Mouse (Mus musculus) CH12.LX (cell line): Measurements from ENCODE around the gene March10. TPM values are rescaled to one million over a fixed set of nuclear protein-coding genes. Genes with fewer than 3 reads are reported as not detected.

Source experiments
- DNase-seq: peaks from one replicate; pipeline ENCODE4 v3.0.0-alpha.2; 2013; ENCODE audit errors: extremely low read depth
- H3K27ac ChIP-seq: 2 replicates; pipeline ENCODE4 v1.5.1; 2012; ENCODE audit warnings: low read depth, mild to moderate bottlenecking, control low read depth, moderate library complexity; ENCODE audit not compliant: insufficient read depth
- H3K27me3 ChIP-seq: replicated peaks from 2 replicates; pipeline ENCODE3; 2012; ENCODE audit warnings: inconsistent platforms
- H3K36me3 ChIP-seq, 2 experiments: replicated peaks in 1 of 2; 2 replicates each; pipeline versions ENCODE3 to v1.6.1; 2012; ENCODE audit warnings: inconsistent platforms in 1 of 2, low read length in 1 of 2, mild to moderate bottlenecking in 1 of 2, mixed read lengths in 1 of 2, moderate library complexity in 1 of 2; ENCODE audit not compliant: control insufficient read depth in 1 of 2, insufficient read depth in 1 of 2
- H3K4me1 ChIP-seq, 2 experiments: 2 replicates each; pipeline ENCODE4 v1.6.1; 2012; ENCODE audit warnings: inconsistent platforms in 1 of 2, moderate library complexity in 1 of 2; ENCODE audit not compliant: insufficient read depth in 2 of 2, control insufficient read depth in 1 of 2
- H3K4me2 ChIP-seq: 2 replicates; pipeline ENCODE4 v1.6.1; 2012; ENCODE audit warnings: low read depth, mild to moderate bottlenecking, control low read depth; ENCODE audit not compliant: poor library complexity, insufficient read depth, severe bottlenecking
- H3K4me3 ChIP-seq, 3 experiments: fragments of 150-350 bp in 1 of 3; sonication (generic) in 1 of 3; replicated peaks in 1 of 3; 2 replicates each; pipeline versions ENCODE3 to v1.5.1; 2011 to 2012; ENCODE audit warnings: low read depth in 2 of 3, low read length in 2 of 3, mild to moderate bottlenecking in 2 of 3, moderate library complexity in 2 of 3, control low read depth in 1 of 3, improper control_type of control experiment in 1 of 3, inconsistent platforms in 1 of 3, mixed read lengths in 1 of 3; ENCODE audit not compliant: poor library complexity in 1 of 3
- H3K79me2 ChIP-seq: replicated peaks from 2 replicates; pipeline ENCODE4 v1.6.1; 2012; ENCODE audit warnings: mild to moderate bottlenecking, moderate library complexity; ENCODE audit not compliant: control insufficient read depth, poor library complexity, insufficient read depth, severe bottlenecking; ENCODE audit errors: extremely low read depth
- H3K9ac ChIP-seq: 2 replicates; pipeline ENCODE4 v1.6.1; 2012; ENCODE audit warnings: low read depth, mild to moderate bottlenecking, control low read depth, moderate library complexity; ENCODE audit not compliant: insufficient read depth
- H3K9me3 ChIP-seq: replicated peaks from 2 replicates; pipeline ENCODE3; 2012; ENCODE audit warnings: low read length, inconsistent platforms, mixed read lengths
- BHLHE40 ChIP-seq: IDR thresholded peaks from 2 replicates; pipeline ENCODE4 v1.6.1; 2011; ENCODE audit warnings: mild to moderate bottlenecking, low read depth, low read length, improper control_type of control experiment
- CHD1 ChIP-seq: IDR thresholded peaks from 2 replicates; pipeline ENCODE4 v1.6.1; 2012; ENCODE audit warnings: low read depth, low read length, improper control_type of control experiment, inconsistent platforms
- E2F4 ChIP-seq: IDR thresholded peaks from 2 replicates; pipeline ENCODE4 v1.6.1; 2011; ENCODE audit warnings: low read depth, low read length, improper control_type of control experiment; ENCODE audit not compliant: insufficient replicate concordance
- ETS1 ChIP-seq: conservative IDR thresholded peaks from 2 replicates; pipeline ENCODE4 v1.6.1; 2012; ENCODE audit warnings: low read depth, mild to moderate bottlenecking, inconsistent platforms, low read length, improper control_type of control experiment, moderate library complexity
- JUN ChIP-seq: IDR thresholded peaks from 2 replicates; pipeline ENCODE4 v1.6.1; 2011; ENCODE audit warnings: low read depth, mild to moderate bottlenecking, low read length, improper control_type of control experiment, moderate library complexity; ENCODE audit not compliant: insufficient read depth
- JUND ChIP-seq: conservative IDR thresholded peaks from 2 replicates; pipeline ENCODE4 v1.6.1; 2011; ENCODE audit warnings: low read depth, low read length, improper control_type of control experiment
- MAFK ChIP-seq: IDR thresholded peaks from 2 replicates; pipeline ENCODE4 v1.6.1; 2011; ENCODE audit warnings: low read length, improper control_type of control experiment; ENCODE audit not compliant: insufficient replicate concordance
- MXI1 ChIP-seq: IDR thresholded peaks from 2 replicates; pipeline ENCODE4 v1.6.1; 2011; ENCODE audit warnings: mild to moderate bottlenecking, low read depth, low read length, improper control_type of control experiment
- MYC ChIP-seq: IDR thresholded peaks from 2 replicates; pipeline ENCODE4 v1.6.1; 2011; ENCODE audit warnings: low read depth, mild to moderate bottlenecking, improper control_type of control experiment, low read length
- NRF1 ChIP-seq: IDR thresholded peaks from 2 replicates; pipeline ENCODE4 v1.6.1; 2014; ENCODE audit warnings: low read depth, mild to moderate bottlenecking, inconsistent platforms, low read length, improper control_type of control experiment, moderate library complexity
- POLR2A ChIP-seq: IDR thresholded peaks from 2 replicates; pipeline ENCODE4 v1.6.1; 2011; ENCODE audit warnings: low read depth, mild to moderate bottlenecking, improper control_type of control experiment, low read length
- TBP ChIP-seq: conservative IDR thresholded peaks from 2 replicates; pipeline ENCODE4 v1.6.1; 2011; ENCODE audit warnings: low read depth, low read length, improper control_type of control experiment
- dilution Hi-C: fragments of 300-500 bp; cut with MboI; formaldehyde crosslinking; loops from 2 replicates; pipeline ENCODE4 v1.14.3; 2020; ENCODE audit warnings: low sequenced_read_pairs; ENCODE audit not compliant: extremely low pct_unique_long_range_greater_than_20kb, extremely low pct_ligation_motif_present
- in situ Hi-C: fragments of 300-500 bp; cut with MboI; formaldehyde crosslinking; loops from 3 replicates; pipeline ENCODE4 v1.14.3; 2019; ENCODE audit warnings: low sequenced_read_pairs, low pct_ligation_motif_present, low pct_unique_long_range_greater_than_20kb, mixed read lengths
- polyA plus RNA-seq: library from polyadenylated mRNA; unstranded; fragments of >175 nt; gene quantifications from 2 replicates; pipeline ENCODE4 v1.2.1, GENCODE M21; 2012; ENCODE audit warnings: low read depth; ENCODE audit not compliant: insufficient read length
- total RNA-seq, 2 experiments: library from RNA; depleted of rRNA; stranded (reverse); fragments of 300-350 nt in 1 of 2; fragments of >200 nt in 1 of 2; gene quantifications; 2 replicates each; pipeline ENCODE4 v1.2.3; 2012 to 2014

Gene March10
- total and polyA plus RNA-seq, 3 experiments, result not detected

DNA sequence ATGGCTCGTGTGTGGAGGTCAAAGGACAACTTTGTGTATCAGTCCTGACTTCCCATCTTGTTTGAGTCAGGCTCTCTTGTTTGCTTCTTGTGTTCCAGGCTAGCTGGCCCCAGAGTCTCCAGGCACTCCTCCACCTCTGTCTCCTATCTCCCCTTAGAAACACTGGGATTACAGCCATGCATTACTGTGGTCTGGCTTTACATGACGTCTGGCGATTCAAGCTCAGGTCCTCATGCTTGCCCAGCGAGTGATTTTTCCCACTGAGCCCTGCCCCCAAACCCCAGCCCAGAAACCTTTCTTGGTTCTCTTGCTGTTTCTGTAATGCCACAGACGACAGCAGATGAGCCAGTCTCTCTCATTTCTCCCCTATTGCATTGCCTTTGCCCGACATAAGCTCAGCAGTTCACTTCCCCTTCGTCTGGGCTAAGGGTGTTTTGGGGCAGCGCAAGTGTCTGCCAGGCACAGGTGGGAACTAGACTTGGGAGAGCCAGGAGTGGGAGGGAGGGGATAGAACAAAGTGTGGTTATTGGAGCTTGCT, 8.0 kb upstream of the March10 start:
- H3K36me3 ChIP-seq, result no peaks in the 10 kb centered on the region
- H3K79me2 ChIP-seq, result no peaks in the 10 kb centered on the region
- H3K9ac ChIP-seq, result no peak overlapping the region
- in situ Hi-C loops, result no loop called here
- peaks cover 5 to 31% of the 10 kb centered on the region in 2 experiments for H3K4me1 ChIP-seq
- no peak overlapping the region for H3K4me2 ChIP-seq
- H3K4me3 ChIP-seq, result no peak overlapping the region
- no peak overlapping the region for H3K27ac ChIP-seq
- no peak for TF ChIP-seq E2F4
- TF ChIP-seq JUN, result no peak
- TF ChIP-seq TBP, result no peak
- TF ChIP-seq, all 38 proteins: peak for 0
- DNase-seq, result no peak
- H3K27me3 ChIP-seq, result no peaks in the 10 kb centered on the region
- dilution Hi-C loops, result no loop called here
- H3K9me3 ChIP-seq, result no peaks in the 10 kb centered on the region

GRCm38 (mm10) chr11:105459900-105460299, 3.4 kb upstream of the March10 start:
- no peak overlapping the region for H3K9ac ChIP-seq
- TF ChIP-seq CHD1, result no peak
- no peak for TF ChIP-seq NRF1
- peak; percentile 40; the same call in 1 of the 2 replicates for TF ChIP-seq BHLHE40
- TF ChIP-seq, all 38 proteins: peak for 1
- Histone ChIP-seq H3K27me3 (no peaks in the 10 kb centered on the region), H3K27ac (no peak overlapping the region), H3K9me3 (no peaks in the 10 kb centered on the region), H3K4me1 (peaks cover 0 to 4% of the 10 kb centered on the region in 2 experiments; a peak in 1 of 4 replicates), H3K4me3 (no peak overlapping the region), H3K4me2 (peak overlapping the region; percentile 12), H3K79me2 (no peaks in the 10 kb centered on the region), H3K36me3 (no peaks in the 10 kb centered on the region)
- in situ Hi-C loops (no loop called here), dilution Hi-C loops (no loop called here)
- DNase-seq, result no peak

- Histone ChIP-seq H3K9ac (no peak overlapping the region), H3K27ac (no peak overlapping the region), H3K4me3 (no peak overlapping the region), H3K36me3 (no peaks in the 10 kb centered on the region), H3K9me3 (no peaks in the 10 kb centered on the region), H3K79me2 (no peaks in the 10 kb centered on the region), H3K4me1 (peaks cover 0 to 4% of the 10 kb centered on the region in 2 experiments; a peak in 1 of 4 replicates), H3K27me3 (no peaks in the 10 kb centered on the region), H3K4me2 (no peak overlapping the region)
- in situ Hi-C loops, result no loop called here
- dilution Hi-C loops, result no loop called here
- DNase-seq, result no peak
- TF ChIP-seq MAFK (no peak), MXI1 (no peak), POLR2A (no peak), MYC (no peak), JUND (no peak), JUN (no peak), ETS1 (no peak)
Observed at GRCm38 (mm10) chr11:105457041-105457440, 506 bp upstream of the March10 start.
